Mouse (Mus musculus): ENCODE measurements at regions not wholly inside any gene's neighbourhood (a gene's known extent, or its start where the extent isn't known, plus 50 kb on each side); places are given as distances from the start of the nearest gene placed in this dataset.

DNA sequence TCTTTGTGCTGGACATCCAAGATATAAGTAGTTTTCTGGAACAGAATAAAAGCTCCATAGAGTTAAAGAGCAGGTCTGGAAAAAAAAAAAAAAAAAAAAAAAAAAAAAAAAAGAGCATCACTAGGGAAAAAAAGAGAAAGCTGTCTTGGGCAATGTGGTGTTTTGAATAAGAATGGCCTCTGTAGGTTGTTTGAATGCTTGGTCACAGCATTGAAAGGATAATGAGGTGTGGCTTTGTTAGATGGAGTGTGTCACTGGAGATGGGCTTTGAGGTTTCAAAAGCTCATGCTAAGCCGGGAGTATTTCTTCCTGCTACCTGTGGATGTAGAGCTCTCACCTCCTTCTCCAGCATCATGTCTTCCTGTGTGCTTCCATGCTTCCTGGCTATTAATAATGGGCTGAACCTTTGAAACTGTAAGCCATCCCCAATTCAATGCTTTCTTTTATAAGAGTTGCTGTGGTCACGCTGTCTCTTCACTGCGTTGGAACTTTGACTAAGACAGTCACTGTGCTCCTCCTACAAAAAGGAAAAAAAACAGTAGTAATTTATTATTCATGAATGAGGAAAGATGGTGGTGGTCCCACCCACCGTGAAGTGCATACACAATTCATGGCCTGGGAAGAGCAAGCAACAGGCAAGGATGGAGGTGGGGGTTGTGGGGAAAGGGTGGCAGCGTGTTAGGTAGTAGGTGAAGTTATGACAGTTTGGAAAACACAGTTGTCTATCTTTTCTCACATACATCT is 283.2 kb upstream of the Tbc1d5 start:
- no peak overlapping the region for H3K4me3 ChIP-seq (ENCODE audit: insufficient read depth, low read depth, low read length)
- no peak overlapping the region for H3K9ac ChIP-seq (ENCODE audit: low read depth, low read length)
- H3K4me1 ChIP-seq (ENCODE audit: control insufficient read depth, insufficient read depth, low read length) = no peaks in the 10 kb centered on the region
- H3K27ac ChIP-seq (replicated peaks; ENCODE audit: insufficient read depth, low read depth, low read length) = no peak overlapping the region
- no peak for TF ChIP-seq POLR2A (IDR thresholded peaks at IDR 0.05; ENCODE audit: extremely low read depth, insufficient read depth, low read length)
- TF ChIP-seq CTCF (IDR thresholded peaks at IDR 0.05; ENCODE audit: low read depth, low read length) = no peak
- no peak for DNase-seq (ENCODE audit: extremely low read depth, low read depth, low spot score)
- no peaks in the 10 kb centered on the region for H3K79me2 ChIP-seq (ENCODE audit: control insufficient read depth, insufficient read depth, low read length)
- no peaks in the 10 kb centered on the region for H3K36me3 ChIP-seq (ENCODE audit: control insufficient read depth, insufficient read depth, low read length)
- H3K27me3 ChIP-seq (ENCODE audit: control insufficient read depth, insufficient read depth, low read length) = no peaks in the 10 kb centered on the region
- WGBS = 55% methylated on average over 5 of the region's 5 CpGs

DNA sequence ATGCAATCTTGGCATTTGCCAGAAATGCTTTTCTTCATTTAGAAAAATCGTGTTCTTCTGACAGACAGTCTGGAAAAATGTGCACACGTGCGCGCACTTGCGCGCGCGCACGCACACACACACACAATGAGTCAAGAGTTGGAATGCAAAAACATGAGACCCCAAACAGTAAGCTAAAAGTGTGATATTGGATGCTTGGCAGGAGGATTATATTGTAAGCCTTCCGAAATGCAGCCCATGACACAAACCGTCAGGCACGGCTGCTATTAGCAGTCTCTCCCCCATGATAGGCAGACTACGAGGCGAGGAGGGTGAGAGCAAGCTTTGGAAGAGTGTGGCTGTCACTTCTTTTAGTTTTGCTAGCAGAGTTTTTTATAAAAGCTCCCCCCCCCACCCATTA is 282.1 kb upstream of the Tbc1d5 start:
- WGBS = 61% methylated on average over 14 of the region's 14 CpGs
- H3K27me3 ChIP-seq (ENCODE audit: control insufficient read depth, insufficient read depth, low read length) = no peaks in the 10 kb centered on the region
- no peaks in the 10 kb centered on the region for H3K79me2 ChIP-seq (ENCODE audit: control insufficient read depth, insufficient read depth, low read length)
- no peak overlapping the region for H3K27ac ChIP-seq (replicated peaks; ENCODE audit: insufficient read depth, low read depth, low read length)
- H3K36me3 ChIP-seq (ENCODE audit: control insufficient read depth, insufficient read depth, low read length) = no peaks in the 10 kb centered on the region
- H3K9ac ChIP-seq (ENCODE audit: low read depth, low read length) = no peak overlapping the region
- no peak for DNase-seq (ENCODE audit: extremely low read depth, low read depth, low spot score)
- no peaks in the 10 kb centered on the region for H3K4me1 ChIP-seq (ENCODE audit: control insufficient read depth, insufficient read depth, low read length)
- TF ChIP-seq CTCF (IDR thresholded peaks at IDR 0.05; ENCODE audit: low read depth, low read length) (no peak), POLR2A (IDR thresholded peaks at IDR 0.05; ENCODE audit: extremely low read depth, insufficient read depth, low read length) (no peak)
- no peak overlapping the region for H3K4me3 ChIP-seq (ENCODE audit: insufficient read depth, low read depth, low read length)

- H3K4me3 ChIP-seq (ENCODE audit: insufficient read depth, low read depth, low read length) = no peak overlapping the region
- H3K79me2 ChIP-seq (ENCODE audit: control insufficient read depth, insufficient read depth, low read length) = no peaks in the 10 kb centered on the region
- no peaks in the 10 kb centered on the region for H3K36me3 ChIP-seq (ENCODE audit: control insufficient read depth, insufficient read depth, low read length)
- 67% methylated on average over 1 of the region's 1 CpGs for WGBS
- TF ChIP-seq POLR2A (IDR thresholded peaks at IDR 0.05; ENCODE audit: extremely low read depth, insufficient read depth, low read length) (no peak), CTCF (IDR thresholded peaks at IDR 0.05; ENCODE audit: low read depth, low read length) (no peak)
- no peak overlapping the region for H3K9ac ChIP-seq (ENCODE audit: low read depth, low read length)
- no peak overlapping the region for H3K27ac ChIP-seq (replicated peaks; ENCODE audit: insufficient read depth, low read depth, low read length)
- no peak for DNase-seq (ENCODE audit: extremely low read depth, low read depth, low spot score)
- H3K27me3 ChIP-seq (ENCODE audit: control insufficient read depth, insufficient read depth, low read length) = no peaks in the 10 kb centered on the region
- no peaks in the 10 kb centered on the region for H3K4me1 ChIP-seq (ENCODE audit: control insufficient read depth, insufficient read depth, low read length)
These were observed 280.0 kb upstream of the Tbc1d5 start for GRCm38 (mm10) chr17:51459119-51459518.

DNA sequence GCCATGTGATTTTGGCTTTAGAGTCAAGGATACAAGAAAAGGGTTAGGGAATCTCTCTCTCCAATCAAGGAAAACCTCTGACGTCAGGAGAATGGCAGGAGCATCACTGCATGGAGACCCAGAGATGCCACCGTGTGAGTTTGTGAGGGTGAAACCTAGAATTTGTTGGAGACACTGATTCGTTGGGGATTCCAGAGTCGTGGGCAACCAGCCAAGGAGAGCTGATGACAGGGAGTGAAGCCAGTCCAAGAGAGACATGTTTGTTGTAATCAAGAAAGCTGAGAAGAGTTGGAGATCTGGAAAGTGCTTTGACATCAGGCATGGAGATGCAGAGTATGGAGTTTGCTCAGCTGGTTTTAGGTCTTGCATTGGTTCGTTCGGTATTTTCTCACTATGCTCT is 236.6 kb upstream of the Tbc1d5 start:
- no peaks in the 10 kb centered on the region for H3K4me1 ChIP-seq (ENCODE audit: control insufficient read depth, insufficient read depth, low read length)
- DNase-seq (ENCODE audit: extremely low read depth, low read depth, low spot score) = no peak
- H3K27me3 ChIP-seq (ENCODE audit: control insufficient read depth, insufficient read depth, low read length) = no peaks in the 10 kb centered on the region
- H3K27ac ChIP-seq (replicated peaks; ENCODE audit: insufficient read depth, low read depth, low read length) = no peak overlapping the region
- no peak overlapping the region for H3K9ac ChIP-seq (ENCODE audit: low read depth, low read length)
- 84% methylated on average over 6 of the region's 6 CpGs for WGBS
- H3K79me2 ChIP-seq (ENCODE audit: control insufficient read depth, insufficient read depth, low read length) = no peaks in the 10 kb centered on the region
- no peak for TF ChIP-seq CTCF (IDR thresholded peaks at IDR 0.05; ENCODE audit: low read depth, low read length)
- no peak for TF ChIP-seq POLR2A (IDR thresholded peaks at IDR 0.05; ENCODE audit: extremely low read depth, insufficient read depth, low read length)
- no peaks in the 10 kb centered on the region for H3K36me3 ChIP-seq (ENCODE audit: control insufficient read depth, insufficient read depth, low read length)
- H3K4me3 ChIP-seq (ENCODE audit: insufficient read depth, low read depth, low read length) = no peak overlapping the region

GRCm38 (mm10) chr17:51414304-51414703 is 235.2 kb upstream of the Tbc1d5 start:
- 73% methylated on average over 4 of the region's 4 CpGs for WGBS
- H3K27ac ChIP-seq (replicated peaks; ENCODE audit: insufficient read depth, low read depth, low read length) = no peak overlapping the region
- H3K4me1 ChIP-seq (ENCODE audit: control insufficient read depth, insufficient read depth, low read length) = no peaks in the 10 kb centered on the region
- TF ChIP-seq CTCF (IDR thresholded peaks at IDR 0.05; ENCODE audit: low read depth, low read length) (no peak), POLR2A (IDR thresholded peaks at IDR 0.05; ENCODE audit: extremely low read depth, insufficient read depth, low read length) (no peak)
- H3K79me2 ChIP-seq (ENCODE audit: control insufficient read depth, insufficient read depth, low read length) = no peaks in the 10 kb centered on the region
- no peak overlapping the region for H3K9ac ChIP-seq (ENCODE audit: low read depth, low read length)
- DNase-seq (ENCODE audit: extremely low read depth, low read depth, low spot score) = no peak
- H3K4me3 ChIP-seq (ENCODE audit: insufficient read depth, low read depth, low read length) = no peak overlapping the region
- no peaks in the 10 kb centered on the region for H3K27me3 ChIP-seq (ENCODE audit: control insufficient read depth, insufficient read depth, low read length)
- H3K36me3 ChIP-seq (ENCODE audit: control insufficient read depth, insufficient read depth, low read length) = no peaks in the 10 kb centered on the region

GRCm38 (mm10) chr17:51413741-51414140 is 234.6 kb upstream of the Tbc1d5 start:
- Histone ChIP-seq H3K9ac (ENCODE audit: low read depth, low read length) (no peak overlapping the region), H3K4me3 (ENCODE audit: insufficient read depth, low read depth, low read length) (no peak overlapping the region), H3K79me2 (ENCODE audit: control insufficient read depth, insufficient read depth, low read length) (no peaks in the 10 kb centered on the region), H3K27ac (replicated peaks; ENCODE audit: insufficient read depth, low read depth, low read length) (no peak overlapping the region), H3K4me1 (ENCODE audit: control insufficient read depth, insufficient read depth, low read length) (no peaks in the 10 kb centered on the region), H3K27me3 (ENCODE audit: control insufficient read depth, insufficient read depth, low read length) (no peaks in the 10 kb centered on the region), H3K36me3 (ENCODE audit: control insufficient read depth, insufficient read depth, low read length) (no peaks in the 10 kb centered on the region)
- TF ChIP-seq CTCF (IDR thresholded peaks at IDR 0.05; ENCODE audit: low read depth, low read length) = no peak
- no peak for TF ChIP-seq POLR2A (IDR thresholded peaks at IDR 0.05; ENCODE audit: extremely low read depth, insufficient read depth, low read length)
- no peak for DNase-seq (ENCODE audit: extremely low read depth, low read depth, low spot score)
